Mouse (Mus musculus) ovary, adult 18-20 months (tissue): ENCODE results near the gene Prkg1.
"Not testable (repeated sequence)": the region's sequence is repeated elsewhere in the genome, so short reads cannot be mapped to it uniquely, and the experiment has no call there.

Experiments used
- DNase-seq: peaks from one replicate; pipeline ENCODE4 v3.0.0; 2022; ENCODE audit warnings: low spot score, mixed read lengths

Prkg1 gene

GRCm38 (mm10) chr19:31284581-31284980, 480.3 kb downstream of the Prkg1 start:
- no peak for DNase-seq

- no peak for DNase-seq
These were observed 480.7 kb downstream of the Prkg1 start for GRCm38 (mm10) chr19:31284126-31284525.

- DNase-seq, result no peak
These were observed 481.2 kb downstream of the Prkg1 start for GRCm38 (mm10) chr19:31283617-31284016.

- DNase-seq, result no peak
These were observed 484.9 kb downstream of the Prkg1 start for GRCm38 (mm10) chr19:31279797-31280486.

- DNase-seq, result no peak
These were observed 502.4 kb downstream of the Prkg1 start for GRCm38 (mm10) chr19:31262438-31262837.

GRCm38 (mm10) chr19:31260494-31260893, 504.3 kb downstream of the Prkg1 start:
- no peak for DNase-seq

- DNase-seq, result no peak
These were observed 509.1 kb downstream of the Prkg1 start for GRCm38 (mm10) chr19:31255780-31256179.

GRCm38 (mm10) chr19:31232410-31232809, 532.4 kb downstream of the Prkg1 start:
- no peak for DNase-seq

GRCm38 (mm10) chr19:31228385-31228784, 536.4 kb downstream of the Prkg1 start:
- DNase-seq, result no peak

GRCm38 (mm10) chr19:31223457-31223856, 541.4 kb downstream of the Prkg1 start:
- DNase-seq, result no peak

- not testable (repeated sequence) for DNase-seq
These were observed 545.6 kb downstream of the Prkg1 start for GRCm38 (mm10) chr19:31219261-31219660.

- DNase-seq, result no peak
These were observed 554.0 kb downstream of the Prkg1 start for GRCm38 (mm10) chr19:31210850-31211249.

GRCm38 (mm10) chr19:31210449-31210848, 554.4 kb downstream of the Prkg1 start:
- DNase-seq, result no peak

- no peak for DNase-seq
These were observed 565.2 kb downstream of the Prkg1 start for GRCm38 (mm10) chr19:31199583-31199982.

- no peak for DNase-seq
These were observed 566.4 kb downstream of the Prkg1 start for GRCm38 (mm10) chr19:31198461-31198860.

- DNase-seq, result no peak
These were observed 567.8 kb downstream of the Prkg1 start for GRCm38 (mm10) chr19:31197076-31197475.

GRCm38 (mm10) chr19:31188559-31189218, 576.1 kb downstream of the Prkg1 start:
- DNase-seq, result no peak

GRCm38 (mm10) chr19:31180757-31181156, 584.1 kb downstream of the Prkg1 start:
- no peak for DNase-seq

- DNase-seq, result no peak
These were observed 587.4 kb downstream of the Prkg1 start for GRCm38 (mm10) chr19:31177279-31177922.

GRCm38 (mm10) chr19:31170985-31171384, 593.8 kb downstream of the Prkg1 start:
- no peak for DNase-seq

GRCm38 (mm10) chr19:31158944-31159460, 605.8 kb downstream of the Prkg1 start:
- DNase-seq, result no peak

- no peak for DNase-seq
These were observed 611.4 kb downstream of the Prkg1 start for GRCm38 (mm10) chr19:31153399-31153798.

GRCm38 (mm10) chr19:31149902-31150301, 614.9 kb downstream of the Prkg1 start:
- no peak for DNase-seq
